Mouse (Mus musculus): ENCODE data around the gene Itga8. TPM values are rescaled to one million over a fixed set of nuclear protein-coding genes. Genes with fewer than 3 reads are reported as not detected.

The Itga8 gene
- polyA plus RNA-seq, 1 experiment = 1.0 TPM

GRCm38 (mm10) chr2:12170221-12170620 lies 131.5 kb downstream of the Itga8 start:
- H3K27me3 ChIP-seq (ENCODE audit: control insufficient read depth, insufficient read depth, low read length) = no peaks in the 10 kb centered on the region
- no peak overlapping the region for H3K27ac ChIP-seq (ENCODE audit: control insufficient read depth, insufficient read depth, low read depth, low read length)
- no peaks in the 10 kb centered on the region for H3K4me1 ChIP-seq (ENCODE audit: control insufficient read depth, insufficient read depth, low read length)
- H3K36me3 ChIP-seq (ENCODE audit: control insufficient read depth, insufficient read depth, low read length) = no peaks in the 10 kb centered on the region
- TF ChIP-seq POLR2A (IDR thresholded peaks at IDR 0.05; ENCODE audit: control insufficient read depth, low read depth, low read length) = no peak
- TF ChIP-seq CTCF (IDR thresholded peaks at IDR 0.05; ENCODE audit: control insufficient read depth, insufficient read depth, insufficient replicate concordance, low read depth, low read length) = no peak
- H3K4me3 ChIP-seq (ENCODE audit: control insufficient read depth, low read depth, low read length) = no peak overlapping the region

- Histone ChIP-seq H3K36me3 (ENCODE audit: control insufficient read depth, insufficient read depth, low read length) (no peaks in the 10 kb centered on the region), H3K27ac (ENCODE audit: control insufficient read depth, insufficient read depth, low read depth, low read length) (no peak overlapping the region), H3K4me3 (ENCODE audit: control insufficient read depth, low read depth, low read length) (no peak overlapping the region), H3K27me3 (ENCODE audit: control insufficient read depth, insufficient read depth, low read length) (no peaks in the 10 kb centered on the region), H3K4me1 (ENCODE audit: control insufficient read depth, insufficient read depth, low read length) (no peaks in the 10 kb centered on the region)
- TF ChIP-seq POLR2A (IDR thresholded peaks at IDR 0.05; ENCODE audit: control insufficient read depth, low read depth, low read length) = no peak
- TF ChIP-seq CTCF (IDR thresholded peaks at IDR 0.05; ENCODE audit: control insufficient read depth, insufficient read depth, insufficient replicate concordance, low read depth, low read length) = no peak
These were observed 141.2 kb downstream of the Itga8 start for GRCm38 (mm10) chr2:12160486-12160885.

- H3K4me1 ChIP-seq (ENCODE audit: control insufficient read depth, insufficient read depth, low read length) = no peaks in the 10 kb centered on the region
- H3K27me3 ChIP-seq (ENCODE audit: control insufficient read depth, insufficient read depth, low read length) = no peaks in the 10 kb centered on the region
- H3K36me3 ChIP-seq (ENCODE audit: control insufficient read depth, insufficient read depth, low read length) = no peaks in the 10 kb centered on the region
- TF ChIP-seq POLR2A (IDR thresholded peaks at IDR 0.05; ENCODE audit: control insufficient read depth, low read depth, low read length) = no peak
- TF ChIP-seq CTCF (IDR thresholded peaks at IDR 0.05; ENCODE audit: control insufficient read depth, insufficient read depth, insufficient replicate concordance, low read depth, low read length) = no peak
- no peak overlapping the region for H3K27ac ChIP-seq (ENCODE audit: control insufficient read depth, insufficient read depth, low read depth, low read length)
- no peak overlapping the region for H3K4me3 ChIP-seq (ENCODE audit: control insufficient read depth, low read depth, low read length)
These were observed 144.7 kb downstream of the Itga8 start for GRCm38 (mm10) chr2:12157001-12157400.

GRCm38 (mm10) chr2:12156401-12156800 lies 145.3 kb downstream of the Itga8 start:
- no peaks in the 10 kb centered on the region for H3K27me3 ChIP-seq (ENCODE audit: control insufficient read depth, insufficient read depth, low read length)
- H3K4me3 ChIP-seq (ENCODE audit: control insufficient read depth, low read depth, low read length) = no peak overlapping the region
- H3K36me3 ChIP-seq (ENCODE audit: control insufficient read depth, insufficient read depth, low read length) = no peaks in the 10 kb centered on the region
- no peak for TF ChIP-seq CTCF (IDR thresholded peaks at IDR 0.05; ENCODE audit: control insufficient read depth, insufficient read depth, insufficient replicate concordance, low read depth, low read length)
- no peak for TF ChIP-seq POLR2A (IDR thresholded peaks at IDR 0.05; ENCODE audit: control insufficient read depth, low read depth, low read length)
- H3K4me1 ChIP-seq (ENCODE audit: control insufficient read depth, insufficient read depth, low read length) = no peaks in the 10 kb centered on the region
- H3K27ac ChIP-seq (ENCODE audit: control insufficient read depth, insufficient read depth, low read depth, low read length) = no peak overlapping the region

GRCm38 (mm10) chr2:12154676-12155075 lies 147.0 kb downstream of the Itga8 start:
- Histone ChIP-seq H3K36me3 (ENCODE audit: control insufficient read depth, insufficient read depth, low read length) (no peaks in the 10 kb centered on the region), H3K4me3 (ENCODE audit: control insufficient read depth, low read depth, low read length) (no peak overlapping the region), H3K27ac (ENCODE audit: control insufficient read depth, insufficient read depth, low read depth, low read length) (no peak overlapping the region), H3K27me3 (ENCODE audit: control insufficient read depth, insufficient read depth, low read length) (no peaks in the 10 kb centered on the region), H3K4me1 (ENCODE audit: control insufficient read depth, insufficient read depth, low read length) (no peaks in the 10 kb centered on the region)
- TF ChIP-seq POLR2A (IDR thresholded peaks at IDR 0.05; ENCODE audit: control insufficient read depth, low read depth, low read length) (no peak), CTCF (IDR thresholded peaks at IDR 0.05; ENCODE audit: control insufficient read depth, insufficient read depth, insufficient replicate concordance, low read depth, low read length) (no peak)

- Histone ChIP-seq H3K4me1 (ENCODE audit: control insufficient read depth, insufficient read depth, low read length) (no peaks in the 10 kb centered on the region), H3K27me3 (ENCODE audit: control insufficient read depth, insufficient read depth, low read length) (no peaks in the 10 kb centered on the region), H3K36me3 (ENCODE audit: control insufficient read depth, insufficient read depth, low read length) (no peaks in the 10 kb centered on the region), H3K27ac (ENCODE audit: control insufficient read depth, insufficient read depth, low read depth, low read length) (no peak overlapping the region), H3K4me3 (ENCODE audit: control insufficient read depth, low read depth, low read length) (no peak overlapping the region)
- TF ChIP-seq CTCF (IDR thresholded peaks at IDR 0.05; ENCODE audit: control insufficient read depth, insufficient read depth, insufficient replicate concordance, low read depth, low read length) (no peak), POLR2A (IDR thresholded peaks at IDR 0.05; ENCODE audit: control insufficient read depth, low read depth, low read length) (no peak)
These were observed 148.2 kb downstream of the Itga8 start for GRCm38 (mm10) chr2:12153551-12153950.

- Histone ChIP-seq H3K4me1 (ENCODE audit: control insufficient read depth, insufficient read depth, low read length) (no peaks in the 10 kb centered on the region), H3K4me3 (ENCODE audit: control insufficient read depth, low read depth, low read length) (no peak overlapping the region), H3K36me3 (ENCODE audit: control insufficient read depth, insufficient read depth, low read length) (no peaks in the 10 kb centered on the region), H3K27me3 (ENCODE audit: control insufficient read depth, insufficient read depth, low read length) (no peaks in the 10 kb centered on the region), H3K27ac (ENCODE audit: control insufficient read depth, insufficient read depth, low read depth, low read length) (no peak overlapping the region)
- no peak for TF ChIP-seq CTCF (IDR thresholded peaks at IDR 0.05; ENCODE audit: control insufficient read depth, insufficient read depth, insufficient replicate concordance, low read depth, low read length)
- TF ChIP-seq POLR2A (IDR thresholded peaks at IDR 0.05; ENCODE audit: control insufficient read depth, low read depth, low read length) = no peak
These were observed 153.8 kb downstream of the Itga8 start for GRCm38 (mm10) chr2:12147902-12148301.

GRCm38 (mm10) chr2:12146612-12147011 lies 155.1 kb downstream of the Itga8 start:
- no peak overlapping the region for H3K4me3 ChIP-seq (ENCODE audit: control insufficient read depth, low read depth, low read length)
- TF ChIP-seq CTCF (IDR thresholded peaks at IDR 0.05; ENCODE audit: control insufficient read depth, insufficient read depth, insufficient replicate concordance, low read depth, low read length) (no peak), POLR2A (IDR thresholded peaks at IDR 0.05; ENCODE audit: control insufficient read depth, low read depth, low read length) (no peak)
- H3K36me3 ChIP-seq (ENCODE audit: control insufficient read depth, insufficient read depth, low read length) = no peaks in the 10 kb centered on the region
- H3K27me3 ChIP-seq (ENCODE audit: control insufficient read depth, insufficient read depth, low read length) = no peaks in the 10 kb centered on the region
- no peak overlapping the region for H3K27ac ChIP-seq (ENCODE audit: control insufficient read depth, insufficient read depth, low read depth, low read length)
- H3K4me1 ChIP-seq (ENCODE audit: control insufficient read depth, insufficient read depth, low read length) = no peaks in the 10 kb centered on the region
